Mouse (Mus musculus) CH12.LX (cell line): ENCODE data around the gene Dnaja3.
A peak's percentile ranks its signal among the peaks of the same experiment; 100 is the strongest.

Experiments
- CHD1 ChIP-seq: IDR thresholded peaks from 2 replicates; pipeline ENCODE4 v1.6.1; 2012; ENCODE audit warnings: low read depth, low read length, improper control_type of control experiment, inconsistent platforms
- CTCF ChIP-seq, 2 experiments: IDR thresholded peaks in 1 of 2; conservative IDR thresholded peaks in 1 of 2; 2 replicates each; pipeline ENCODE4 v1.5.1; 2011 to 2012; ENCODE audit warnings: low read depth in 2 of 2, low read length in 2 of 2, improper control_type of control experiment in 1 of 2, inconsistent platforms in 1 of 2, mild to moderate bottlenecking in 1 of 2, moderate library complexity in 1 of 2
- HCFC1 ChIP-seq: IDR thresholded peaks from 2 replicates; pipeline ENCODE4 v1.6.1; 2012; ENCODE audit warnings: low read depth, mild to moderate bottlenecking, inconsistent platforms, low read length, improper control_type of control experiment
- JUN ChIP-seq: IDR thresholded peaks from 2 replicates; pipeline ENCODE4 v1.6.1; 2011; ENCODE audit warnings: low read depth, mild to moderate bottlenecking, low read length, improper control_type of control experiment, moderate library complexity; ENCODE audit not compliant: insufficient read depth
- KAT2A ChIP-seq: IDR thresholded peaks from 2 replicates; pipeline ENCODE4 v1.6.1; 2012; ENCODE audit warnings: low read length, improper control_type of control experiment, inconsistent platforms; ENCODE audit not compliant: insufficient replicate concordance
- MAX ChIP-seq: IDR thresholded peaks from 2 replicates; pipeline ENCODE4 v1.6.1; 2011; ENCODE audit warnings: low read length, improper control_type of control experiment
- MYC ChIP-seq: IDR thresholded peaks from 2 replicates; pipeline ENCODE4 v1.6.1; 2011; ENCODE audit warnings: low read depth, mild to moderate bottlenecking, improper control_type of control experiment, low read length
- POLR2A ChIP-seq: IDR thresholded peaks from 2 replicates; pipeline ENCODE4 v1.6.1; 2011; ENCODE audit warnings: low read depth, mild to moderate bottlenecking, improper control_type of control experiment, low read length
- SIN3A ChIP-seq: IDR thresholded peaks from 2 replicates; pipeline ENCODE4 v1.6.1; 2012; ENCODE audit warnings: low read length, improper control_type of control experiment, inconsistent platforms

DNA sequence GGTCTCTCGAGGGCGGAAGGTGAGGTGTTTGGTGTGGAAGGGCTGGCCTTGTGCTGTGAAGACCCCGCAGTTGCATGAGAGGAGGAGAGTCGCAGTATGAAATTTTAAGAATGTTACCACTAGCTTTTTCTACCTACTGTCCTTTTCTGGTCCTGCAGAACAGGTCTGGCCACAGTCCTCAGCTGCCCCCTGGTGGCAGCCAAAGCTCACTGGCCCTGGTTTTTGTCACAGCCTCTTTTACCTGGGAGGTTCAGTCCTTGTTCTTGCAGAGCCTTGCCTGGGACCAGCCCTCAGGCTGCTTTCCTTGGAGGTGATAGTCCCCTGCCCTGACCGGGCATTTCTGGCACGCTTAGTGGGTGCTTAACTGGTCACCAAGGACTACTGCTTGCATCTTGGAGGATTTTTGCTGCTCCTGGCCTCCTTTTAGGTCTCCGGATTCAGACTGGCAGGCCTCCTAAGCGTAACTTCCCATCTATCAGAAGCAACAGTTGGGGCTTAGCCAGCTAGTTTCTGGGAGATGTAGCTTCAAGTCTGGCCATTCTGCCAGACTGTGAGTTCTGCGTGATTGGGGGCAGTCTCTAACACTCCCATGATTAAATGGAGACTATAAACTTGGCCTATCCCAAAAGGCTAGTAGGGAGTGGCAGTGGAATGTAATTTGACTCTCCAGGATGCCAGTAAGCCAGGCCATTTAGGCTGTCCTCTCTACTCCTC lies 31.8 kb upstream of the Dnaja3 start:
- peak; percentile 93 to 99 for TF ChIP-seq CTCF (conservative IDR thresholded peaks at IDR 0.05 in 1 of 2, IDR thresholded peaks at IDR 0.05 in 1 of 2; ENCODE audit: low read depth in 2 of 2, low read length in 2 of 2)
- no peak for TF ChIP-seq HCFC1
- no peak for TF ChIP-seq CHD1
- no peak for TF ChIP-seq MAX
- no peak for TF ChIP-seq KAT2A
- no peak; the same call in 1 of the 2 replicates for TF ChIP-seq SIN3A
- 0 out of 2 replicates have a peak, but pooled peaks have one; percentile 23 for TF ChIP-seq POLR2A
- TF ChIP-seq JUN: no peak
- no peak for TF ChIP-seq MYC
